Mouse (Mus musculus) hindbrain, embryonic 13.5 days (tissue): ENCODE data around the gene Snrnp35. TPM values are rescaled to one million over a fixed set of nuclear protein-coding genes. Genes with fewer than 3 reads are reported as not detected.
A peak's percentile ranks its signal among the peaks of the same experiment; 100 is the strongest.

Source experiments
- ATAC-seq: fragments of 200-750 bp; cut with Nextera tagmentation; 2 replicates; pipeline ENCODE4 v1.8.0; 2017; ENCODE audit warnings: moderate TSS enrichment; ENCODE audit not compliant: low FRiP score
- H3K27ac ChIP-seq: fragments of 300-500 bp; sonication (generic); 2 replicates; pipeline ENCODE4 v1.5.1; 2015; ENCODE audit warnings: inconsistent platforms, mild to moderate bottlenecking, moderate library complexity
- H3K27me3 ChIP-seq: fragments of 300-500 bp; sonication (generic); 2 replicates; pipeline ENCODE4 v1.6.1; 2015; ENCODE audit warnings: mild to moderate bottlenecking, inconsistent platforms
- H3K36me3 ChIP-seq: fragments of 300-500 bp; sonication (generic); 2 replicates; pipeline ENCODE4 v1.6.1; 2015; ENCODE audit warnings: mild to moderate bottlenecking, inconsistent platforms
- H3K4me1 ChIP-seq: fragments of 300-500 bp; sonication (generic); replicated peaks from 2 replicates; pipeline ENCODE4 v1.6.1; 2015; ENCODE audit warnings: inconsistent platforms
- H3K4me2 ChIP-seq: fragments of 300-500 bp; sonication (generic); 2 replicates; pipeline ENCODE4 v1.6.1; 2015; ENCODE audit warnings: inconsistent platforms, mild to moderate bottlenecking, moderate library complexity
- H3K4me3 ChIP-seq: fragments of 300-500 bp; sonication (generic); 2 replicates; pipeline ENCODE4 v1.5.1; 2015; ENCODE audit warnings: mild to moderate bottlenecking, inconsistent platforms
- H3K9ac ChIP-seq: fragments of 300-500 bp; sonication (generic); 2 replicates; pipeline ENCODE4 v1.6.1; 2015; ENCODE audit warnings: mild to moderate bottlenecking, inconsistent platforms
- H3K9me3 ChIP-seq: fragments of 300-500 bp; sonication (generic); 2 replicates; pipeline ENCODE4 v1.6.1; 2016; ENCODE audit warnings: inconsistent platforms
- WGBS: fragments of 180-500 bp; shearing (Covaris S2); methylation state at CpG from one replicate; pipeline ENCODE4 v1.1.7; 2015; 5-methylcytosine and 5-hydroxymethylcytosine counted together
- polyA plus RNA-seq: library from polyadenylated mRNA; unstranded; fragments of >200 nt; fragmentation: Nextera tagmentation; extraction: Ambion mirVana; gene quantifications from 2 replicates; pipeline ENCODE4 v1.2.1, GENCODE M21; 2015

Gene Snrnp35
- 22.5 and 27.5 TPM in 2 replicates for polyA plus RNA-seq

GRCm38 (mm10) chr5:124482966-124483654 is at the start of gene Snrnp35:
Snrnp35 (plus strand) TSS chr5:124483134.
- Histone ChIP-seq H3K36me3 (0 out of 2 replicates have a peak, but pooled peaks cover 3% of the 10 kb centered on the region), H3K27me3 (no peaks in the 10 kb centered on the region), H3K27ac (peak within 1 kb of the TSS; percentile 98), H3K4me2 (peak within 1 kb of the TSS; percentile 74), H3K9me3 (no peaks in the 10 kb centered on the region), H3K4me3 (peak within 1 kb of the TSS; percentile 63), H3K9ac (peak within 1 kb of the TSS; percentile 88), H3K4me1 (peaks cover 26% of the 10 kb centered on the region)
- WGBS = under 1% methylated on average over 48 of the region's 48 CpGs
- peak; percentile 96 for ATAC-seq

GRCm38 (mm10) chr5:124438229-124438628 is 44.7 kb upstream of the Snrnp35 start:
- WGBS = 94% methylated on average over 5 of the region's 5 CpGs

GRCm38 (mm10) chr5:124438746-124439145 is 44.2 kb upstream of the Snrnp35 start:
- ATAC-seq = no peak
- Histone ChIP-seq H3K4me2 (peak overlapping the region; percentile 99), H3K36me3 (no peaks in the 10 kb centered on the region), H3K9me3 (no peaks in the 10 kb centered on the region), H3K4me3 (0 out of 2 replicates have a peak overlapping the region, but pooled peaks have one; percentile 71), H3K27ac (no peak overlapping the region; the same call in 1 of the 2 replicates), H3K27me3 (no peaks in the 10 kb centered on the region; the same call in 1 of the 2 replicates), H3K4me1 (peaks cover 16% of the 10 kb centered on the region), H3K9ac (no peak overlapping the region)
- 71% methylated on average over 5 of the region's 5 CpGs for WGBS

More at GRCm38 (mm10) chr5:124438229-124438628, 44.7 kb upstream of the Snrnp35 start:
- Histone ChIP-seq H3K27ac (no peak overlapping the region), H3K9me3 (no peaks in the 10 kb centered on the region), H3K27me3 (no peaks in the 10 kb centered on the region; the same call in 1 of the 2 replicates), H3K36me3 (no peaks in the 10 kb centered on the region), H3K4me2 (no peak overlapping the region), H3K4me3 (no peak overlapping the region), H3K9ac (no peak overlapping the region), H3K4me1 (peaks cover 16% of the 10 kb centered on the region)
- ATAC-seq = no peak

- Histone ChIP-seq H3K9me3 (no peaks in the 10 kb centered on the region), H3K4me3 (peak within 1 kb of the TSS; percentile 71), H3K4me1 (peaks cover 18% of the 10 kb centered on the region), H3K27me3 (no peaks in the 10 kb centered on the region; the same call in 1 of the 2 replicates), H3K4me2 (peak within 1 kb of the TSS; percentile 99), H3K36me3 (no peaks in the 10 kb centered on the region), H3K27ac (peak within 1 kb of the TSS; percentile 83), H3K9ac (peak within 1 kb of the TSS; percentile 76)
- WGBS = 1% methylated on average over 34 of the region's 34 CpGs
- ATAC-seq = peak; percentile 98
Observed at GRCm38 (mm10) chr5:124439447-124440093, 43.4 kb upstream of the Snrnp35 start, which contains the start of gene Kmt5a. Kmt5a (plus strand) TSS chr5:124439930.

GRCm38 (mm10) chr5:124440094-124440701 is 42.7 kb upstream of the Snrnp35 start:
- WGBS = under 1% methylated on average over 30 of the region's 30 CpGs
- peak overlapping the region; percentile 71 for H3K4me3 ChIP-seq
- peak; percentile 70; the same call in 1 of the 2 replicates for ATAC-seq
- no peaks in the 10 kb centered on the region for H3K9me3 ChIP-seq
- peak overlapping the region; percentile 83 for H3K27ac ChIP-seq
- H3K9ac ChIP-seq = peak overlapping the region; percentile 76
- H3K4me2 ChIP-seq = peak overlapping the region; percentile 99
- peaks cover 22% of the 10 kb centered on the region for H3K4me1 ChIP-seq
- H3K27me3 ChIP-seq = no peaks in the 10 kb centered on the region; the same call in 1 of the 2 replicates
- no peaks in the 10 kb centered on the region for H3K36me3 ChIP-seq

GRCm38 (mm10) chr5:124442628-124443027 is 40.3 kb upstream of the Snrnp35 start:
- H3K4me1 ChIP-seq = peaks cover 40% of the 10 kb centered on the region
- peaks cover 7% of the 10 kb centered on the region; the same call in 1 of the 2 replicates for H3K36me3 ChIP-seq
- no peaks in the 10 kb centered on the region for H3K9me3 ChIP-seq
- ATAC-seq = no peak
- H3K4me3 ChIP-seq = no peak overlapping the region
- no peak overlapping the region for H3K4me2 ChIP-seq
- H3K27ac ChIP-seq = no peak overlapping the region
- WGBS = 91% methylated on average over 2 of the region's 2 CpGs
- no peak overlapping the region for H3K9ac ChIP-seq
- H3K27me3 ChIP-seq = no peaks in the 10 kb centered on the region

GRCm38 (mm10) chr5:124444208-124444607 is 38.7 kb upstream of the Snrnp35 start:
- no peaks in the 10 kb centered on the region for H3K27me3 ChIP-seq
- H3K4me3 ChIP-seq = no peak overlapping the region
- H3K4me1 ChIP-seq = peaks cover 46% of the 10 kb centered on the region
- no peak overlapping the region for H3K27ac ChIP-seq
- ATAC-seq = no peak
- H3K9ac ChIP-seq = no peak overlapping the region
- 77% methylated on average over 3 of the region's 3 CpGs for WGBS
- peak overlapping the region; percentile 94 for H3K4me2 ChIP-seq
- peaks cover 23% of the 10 kb centered on the region for H3K36me3 ChIP-seq
- H3K9me3 ChIP-seq = no peaks in the 10 kb centered on the region

- Histone ChIP-seq H3K4me3 (peak overlapping the region; percentile 95), H3K4me2 (peak overlapping the region; percentile 94), H3K4me1 (peaks cover 50% of the 10 kb centered on the region), H3K9me3 (no peaks in the 10 kb centered on the region), H3K27me3 (no peaks in the 10 kb centered on the region), H3K36me3 (peaks cover 30% of the 10 kb centered on the region), H3K9ac (peak overlapping the region; percentile 96), H3K27ac (peak overlapping the region; percentile 88)
- 6% methylated on average over 53 of the region's 66 CpGs for WGBS
- ATAC-seq = peak; percentile 92
Observed at GRCm38 (mm10) chr5:124444661-124445561, 38.0 kb upstream of the Snrnp35 start.

- peak overlapping the region; percentile 88 for H3K27ac ChIP-seq
- H3K4me3 ChIP-seq = peak overlapping the region; percentile 95
- no peaks in the 10 kb centered on the region for H3K9me3 ChIP-seq
- peak; percentile 40; the same call in 1 of the 2 replicates for ATAC-seq
- H3K36me3 ChIP-seq = peaks cover 38% of the 10 kb centered on the region
- peak overlapping the region; percentile 96 for H3K9ac ChIP-seq
- H3K4me2 ChIP-seq = peak overlapping the region; percentile 94
- H3K27me3 ChIP-seq = no peaks in the 10 kb centered on the region
- 0% methylated on average over 22 of the region's 77 CpGs for WGBS
- peaks cover 42% of the 10 kb centered on the region for H3K4me1 ChIP-seq
Observed at GRCm38 (mm10) chr5:124445621-124446293, 37.2 kb upstream of the Snrnp35 start.

- Histone ChIP-seq H3K4me1 (peaks cover 40% of the 10 kb centered on the region), H3K27me3 (no peaks in the 10 kb centered on the region), H3K27ac (peak overlapping the region; percentile 88; the same call in 1 of the 2 replicates), H3K4me3 (peak overlapping the region; percentile 95), H3K36me3 (peaks cover 44% of the 10 kb centered on the region), H3K9ac (peak overlapping the region; percentile 96), H3K4me2 (peak overlapping the region; percentile 94), H3K9me3 (no peaks in the 10 kb centered on the region)
- WGBS = 2% methylated on average over 15 of the region's 15 CpGs
- ATAC-seq = 0 out of 2 replicates have a peak, but pooled peaks have one; percentile 19
Observed at GRCm38 (mm10) chr5:124446301-124446881, 36.5 kb upstream of the Snrnp35 start.
